Mouse (Mus musculus) bone marrow, adult 2 months (tissue): Measurements from ENCODE around the gene Kdm4b.

ENCODE experiments used
- CTCF ChIP-seq: fragments of 200-500 bp; IDR thresholded peaks from 2 replicates; pipeline ENCODE4 v1.5.1; 2011; ENCODE audit warnings: low read length, control low read depth; ENCODE audit not compliant: control insufficient read depth, insufficient read depth
- POLR2A ChIP-seq: fragments of 200-500 bp; IDR thresholded peaks from 2 replicates; pipeline ENCODE4 v1.6.1; 2011; ENCODE audit warnings: low read depth, mild to moderate bottlenecking, control low read depth, low read length, borderline replicate concordance; ENCODE audit not compliant: control insufficient read depth

DNA sequence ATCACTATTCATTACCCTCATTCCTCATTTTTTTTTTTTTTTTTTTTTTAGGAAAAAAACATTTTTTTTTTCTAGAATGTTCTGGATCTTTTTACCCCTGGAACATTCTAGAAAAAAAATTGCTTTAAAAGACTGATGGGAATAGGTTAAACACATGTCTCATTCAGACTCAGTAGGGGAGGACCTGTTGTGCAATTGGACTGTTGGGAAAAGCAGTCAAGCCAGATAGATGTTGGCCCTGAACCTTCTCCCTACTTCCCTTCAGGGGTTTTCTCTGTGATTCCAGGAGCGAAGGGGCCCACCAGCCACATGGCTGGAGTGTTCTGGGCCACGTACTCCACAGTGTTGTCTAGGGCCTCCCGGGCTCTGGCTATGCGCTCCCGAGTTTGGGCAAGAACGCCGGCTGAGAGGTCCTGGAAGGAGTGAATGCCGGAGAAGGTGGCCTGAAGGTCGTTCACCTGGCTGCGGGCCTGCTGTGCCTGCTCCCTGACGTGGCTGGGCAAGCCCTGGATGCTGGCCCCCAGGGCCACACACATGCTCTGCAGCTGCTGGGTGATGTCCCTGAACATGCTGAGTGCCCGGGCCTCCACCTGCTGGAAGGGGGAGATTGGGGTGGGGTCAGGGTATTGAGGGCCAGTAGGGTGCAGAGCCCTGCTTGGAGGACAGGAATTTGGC, 46.2 kb upstream of the Kdm4b start:
- TF ChIP-seq POLR2A (no peak), CTCF (no peak)
